Mouse (Mus musculus): Measurements from ENCODE around the gene Nyap2. TPM values are rescaled to one million over a fixed set of nuclear protein-coding genes. Genes with fewer than 3 reads are reported as not detected.
A peak's percentile ranks its signal among the peaks of the same experiment; 100 is the strongest.
"Not testable (repeated sequence)": the region's sequence is repeated elsewhere in the genome, so short reads cannot be mapped to it uniquely, and the experiment has no call there.

The Nyap2 gene
- polyA plus RNA-seq, 1 experiment from 2014 or later = 0.46 TPM

GRCm38 (mm10) chr1:81209536-81209935 lies 132.8 kb downstream of the Nyap2 start:
- Histone ChIP-seq H3K4me1 (ENCODE audit: control insufficient read depth, insufficient read depth, low read length) (no peaks in the 10 kb centered on the region), H3K9me3 (replicated peaks; ENCODE audit: control insufficient read depth, low read length) (no peaks in the 10 kb centered on the region), H3K9ac (replicated peaks; ENCODE audit: low read length) (no peak overlapping the region), H3K36me3 (replicated peaks; ENCODE audit: control insufficient read depth, insufficient read depth, low read depth, low read length) (no peaks in the 10 kb centered on the region), H3K4me3 (ENCODE audit: low read depth, low read length) (no peak overlapping the region), H3K27me3 (ENCODE audit: control insufficient read depth, insufficient read depth, low read length) (no peaks in the 10 kb centered on the region), H3K4me2 (ENCODE audit: low read depth, low read length) (no peak overlapping the region), H3K27ac (replicated peaks; ENCODE audit: low read depth, low read length) (no peak overlapping the region)
- ATAC-seq (replicated peaks; ENCODE audit: insufficient number of reproducible peaks, low FRiP score, low TSS enrichment, low read depth) (no peak), DNase-seq (ENCODE audit: low spot score) (no peak)
- WGBS = 82% methylated on average over 2 of the region's 2 CpGs

- no peaks in the 10 kb centered on the region for H3K4me1 ChIP-seq (ENCODE audit: control insufficient read depth, insufficient read depth, low read length)
- no peak overlapping the region for H3K4me2 ChIP-seq (ENCODE audit: low read depth, low read length)
- DNase-seq (ENCODE audit: low spot score) (peak; percentile 31), ATAC-seq (replicated peaks; ENCODE audit: insufficient number of reproducible peaks, low FRiP score, low TSS enrichment, low read depth) (no peak)
- no peak overlapping the region for H3K4me3 ChIP-seq (ENCODE audit: low read depth, low read length)
- no peak overlapping the region for H3K9ac ChIP-seq (replicated peaks; ENCODE audit: low read length)
- H3K27ac ChIP-seq (replicated peaks; ENCODE audit: low read depth, low read length) = no peak overlapping the region
- 60% methylated on average over 4 of the region's 4 CpGs for WGBS
- H3K27me3 ChIP-seq (ENCODE audit: control insufficient read depth, insufficient read depth, low read length) = no peaks in the 10 kb centered on the region
- H3K9me3 ChIP-seq (replicated peaks; ENCODE audit: control insufficient read depth, low read length) = no peaks in the 10 kb centered on the region
- no peaks in the 10 kb centered on the region for H3K36me3 ChIP-seq (replicated peaks; ENCODE audit: control insufficient read depth, insufficient read depth, low read depth, low read length)
These were observed 134.7 kb downstream of the Nyap2 start for GRCm38 (mm10) chr1:81211491-81211890.

GRCm38 (mm10) chr1:81219790-81220189 lies 143.0 kb downstream of the Nyap2 start:
- Histone ChIP-seq H3K4me3 (ENCODE audit: low read depth, low read length) (no peak overlapping the region), H3K27me3 (ENCODE audit: control insufficient read depth, insufficient read depth, low read length) (no peaks in the 10 kb centered on the region), H3K27ac (replicated peaks; ENCODE audit: low read depth, low read length) (no peak overlapping the region), H3K4me1 (ENCODE audit: control insufficient read depth, insufficient read depth, low read length) (no peaks in the 10 kb centered on the region), H3K9ac (replicated peaks; ENCODE audit: low read length) (no peak overlapping the region), H3K9me3 (replicated peaks; ENCODE audit: control insufficient read depth, low read length) (no peaks in the 10 kb centered on the region), H3K4me2 (ENCODE audit: low read depth, low read length) (no peak overlapping the region), H3K36me3 (replicated peaks; ENCODE audit: control insufficient read depth, insufficient read depth, low read depth, low read length) (no peaks in the 10 kb centered on the region)
- 65% methylated on average over 1 of the region's 1 CpGs for WGBS
- no peak for DNase-seq (ENCODE audit: low spot score)
- no peak for ATAC-seq (replicated peaks; ENCODE audit: insufficient number of reproducible peaks, low FRiP score, low TSS enrichment, low read depth)

- no peak overlapping the region for H3K4me3 ChIP-seq (ENCODE audit: low read depth, low read length)
- no peak overlapping the region for H3K9ac ChIP-seq (replicated peaks; ENCODE audit: low read length)
- no peak overlapping the region for H3K27ac ChIP-seq (replicated peaks; ENCODE audit: low read depth, low read length)
- ATAC-seq (replicated peaks; ENCODE audit: insufficient number of reproducible peaks, low FRiP score, low TSS enrichment, low read depth) (peak; percentile 65), DNase-seq (ENCODE audit: low spot score) (peak; percentile 21)
- H3K27me3 ChIP-seq (ENCODE audit: control insufficient read depth, insufficient read depth, low read length) = no peaks in the 10 kb centered on the region
- no peaks in the 10 kb centered on the region for H3K36me3 ChIP-seq (replicated peaks; ENCODE audit: control insufficient read depth, insufficient read depth, low read depth, low read length)
- WGBS = 55% methylated on average over 2 of the region's 2 CpGs
- H3K4me2 ChIP-seq (ENCODE audit: low read depth, low read length) = no peak overlapping the region
- no peaks in the 10 kb centered on the region for H3K4me1 ChIP-seq (ENCODE audit: control insufficient read depth, insufficient read depth, low read length)
- no peaks in the 10 kb centered on the region for H3K9me3 ChIP-seq (replicated peaks; ENCODE audit: control insufficient read depth, low read length)
These were observed 155.1 kb downstream of the Nyap2 start for GRCm38 (mm10) chr1:81231759-81232406.

- H3K4me3 ChIP-seq (ENCODE audit: low read depth, low read length); H3K4me2 ChIP-seq (ENCODE audit: low read depth, low read length); H3K9ac ChIP-seq (replicated peaks; ENCODE audit: low read length); H3K4me1 ChIP-seq (ENCODE audit: control insufficient read depth, insufficient read depth, low read length); H3K27ac ChIP-seq (replicated peaks; ENCODE audit: low read depth, low read length); H3K27me3 ChIP-seq (ENCODE audit: control insufficient read depth, insufficient read depth, low read length); H3K36me3 ChIP-seq (replicated peaks; ENCODE audit: control insufficient read depth, insufficient read depth, low read depth, low read length); DNase-seq (ENCODE audit: low spot score); H3K9me3 ChIP-seq (replicated peaks; ENCODE audit: control insufficient read depth, low read length): not testable (repeated sequence)
- 0 out of 2 replicates have a peak, but pooled peaks have one; percentile 29 for ATAC-seq (replicated peaks; ENCODE audit: insufficient number of reproducible peaks, low FRiP score, low TSS enrichment, low read depth)
- 79% methylated on average over 5 of the region's 5 CpGs for WGBS
These were observed 155.6 kb downstream of the Nyap2 start for GRCm38 (mm10) chr1:81232407-81232789.

GRCm38 (mm10) chr1:81248447-81249205 lies 171.9 kb downstream of the Nyap2 start:
- Histone ChIP-seq H3K4me1 (ENCODE audit: control insufficient read depth, insufficient read depth, low read length) (no peaks in the 10 kb centered on the region), H3K27me3 (ENCODE audit: control insufficient read depth, insufficient read depth, low read length) (no peaks in the 10 kb centered on the region), H3K9ac (replicated peaks; ENCODE audit: low read length) (no peak overlapping the region), H3K27ac (replicated peaks; ENCODE audit: low read depth, low read length) (no peak overlapping the region), H3K36me3 (replicated peaks; ENCODE audit: control insufficient read depth, insufficient read depth, low read depth, low read length) (no peaks in the 10 kb centered on the region), H3K9me3 (replicated peaks; ENCODE audit: control insufficient read depth, low read length) (no peaks in the 10 kb centered on the region), H3K4me3 (ENCODE audit: low read depth, low read length) (no peak overlapping the region), H3K4me2 (ENCODE audit: low read depth, low read length) (no peak overlapping the region)
- 74% methylated on average over 3 of the region's 3 CpGs for WGBS
- no peak for DNase-seq (ENCODE audit: low spot score)
- no peak for ATAC-seq (replicated peaks; ENCODE audit: insufficient number of reproducible peaks, low FRiP score, low TSS enrichment, low read depth)

- H3K4me2 ChIP-seq (ENCODE audit: low read depth, low read length) = no peak overlapping the region
- H3K27me3 ChIP-seq (ENCODE audit: control insufficient read depth, insufficient read depth, low read length) = no peaks in the 10 kb centered on the region
- H3K4me3 ChIP-seq (ENCODE audit: low read depth, low read length) = no peak overlapping the region
- ATAC-seq (replicated peaks; ENCODE audit: insufficient number of reproducible peaks, low FRiP score, low TSS enrichment, low read depth) (no peak), DNase-seq (ENCODE audit: low spot score) (no peak)
- no peaks in the 10 kb centered on the region for H3K9me3 ChIP-seq (replicated peaks; ENCODE audit: control insufficient read depth, low read length)
- no peak overlapping the region for H3K9ac ChIP-seq (replicated peaks; ENCODE audit: low read length)
- H3K4me1 ChIP-seq (ENCODE audit: control insufficient read depth, insufficient read depth, low read length) = no peaks in the 10 kb centered on the region
- no peak overlapping the region for H3K27ac ChIP-seq (replicated peaks; ENCODE audit: low read depth, low read length)
- WGBS = 91% methylated on average over 11 of the region's 11 CpGs
- H3K36me3 ChIP-seq (replicated peaks; ENCODE audit: control insufficient read depth, insufficient read depth, low read depth, low read length) = no peaks in the 10 kb centered on the region
These were observed 173.3 kb downstream of the Nyap2 start for GRCm38 (mm10) chr1:81250068-81250467.

- Histone ChIP-seq H3K27me3 (ENCODE audit: control insufficient read depth, insufficient read depth, low read length) (no peaks in the 10 kb centered on the region), H3K27ac (replicated peaks; ENCODE audit: low read depth, low read length) (no peak overlapping the region), H3K36me3 (replicated peaks; ENCODE audit: control insufficient read depth, insufficient read depth, low read depth, low read length) (no peaks in the 10 kb centered on the region), H3K4me3 (ENCODE audit: low read depth, low read length) (no peak overlapping the region), H3K4me2 (ENCODE audit: low read depth, low read length) (no peak overlapping the region), H3K9ac (replicated peaks; ENCODE audit: low read length) (no peak overlapping the region), H3K9me3 (replicated peaks; ENCODE audit: control insufficient read depth, low read length) (no peaks in the 10 kb centered on the region), H3K4me1 (ENCODE audit: control insufficient read depth, insufficient read depth, low read length) (no peaks in the 10 kb centered on the region; the same call in 1 of the 2 replicates)
- ATAC-seq (replicated peaks; ENCODE audit: insufficient number of reproducible peaks, low FRiP score, low TSS enrichment, low read depth) (no peak), DNase-seq (ENCODE audit: low spot score) (no peak)
- 56% methylated on average over 3 of the region's 3 CpGs for WGBS
These were observed 189.7 kb downstream of the Nyap2 start for GRCm38 (mm10) chr1:81266441-81266840.
